27 mouse cellular contexts compared by ENCODE assay signal in the genomic region with DNA sequence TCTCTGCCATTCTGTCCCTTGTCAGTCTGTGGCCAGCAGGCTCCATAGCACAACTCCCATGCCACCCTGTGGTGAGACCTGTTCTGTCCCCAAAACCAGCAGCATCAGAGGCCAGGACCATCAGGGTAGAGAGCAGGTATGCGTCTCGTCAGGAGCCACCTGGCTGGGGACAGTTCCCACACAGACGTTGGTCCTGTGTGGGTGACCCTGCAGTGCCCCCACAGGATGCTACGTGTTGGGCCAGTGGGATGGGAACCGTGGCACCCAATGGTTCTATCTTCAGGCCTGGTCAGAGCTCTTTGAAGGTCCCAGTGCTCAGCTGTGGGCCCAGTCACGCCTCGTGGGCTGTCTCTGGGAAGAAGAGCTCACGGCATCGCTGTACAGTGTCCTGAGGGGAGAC. TPM values are rescaled to one million over a fixed set of nuclear protein-coding genes. Genes with fewer than 3 reads are reported as not detected.
DNase-seq lines count a peak whose midpoint lies in the region; ATAC-seq and TF ChIP-seq lines count a peak whose summit lies in the region.
"Had no signal": no experiment of that assay in that cellular context is flagged by ENCODE, and none has a peak within 500 bp of the region (broad histone marks: within the 10 kb centered on the region; RNA-seq: fewer than 3 reads in every experiment).

No protein-coding gene starts in this region.

- H3K27ac ChIP-seq in forebrain, embryonic 11.5 days (ENCODE audit: low read depth, low read length) = no peak overlapping the region
- no peak overlapping the region for H3K27ac ChIP-seq in forebrain, embryonic 15.5 days (replicated peaks)
- H3K27ac ChIP-seq in hindbrain, embryonic 16.5 days (ENCODE audit: low read depth, low read length) = no peak overlapping the region
- H3K27ac ChIP-seq in hindbrain, embryonic 11.5 days (ENCODE audit: low read depth, low read length) = no peak overlapping the region
- H3K27ac ChIP-seq in layer of hippocampus, adult 2 months = no peak overlapping the region
- no peak overlapping the region for H3K27ac ChIP-seq in midbrain, postnatal 0 days (ENCODE audit: low read depth, low read length)
- H3K27ac ChIP-seq in midbrain, embryonic 15.5 days = no peak overlapping the region
- H3K27ac ChIP-seq: embryonic facial prominence, embryonic 12.5 days; forebrain, embryonic 12.5 days; heart, adult 2 months; hindbrain, embryonic 12.5 days had no signal

- no peak overlapping the region for H3K9ac ChIP-seq in forebrain, embryonic 11.5 days (ENCODE audit: low read length)
- H3K9ac ChIP-seq in forebrain, embryonic 15.5 days (replicated peaks) = no peak overlapping the region
- H3K9ac ChIP-seq in hindbrain, embryonic 16.5 days (ENCODE audit: low read depth, low read length) = no peak overlapping the region
- no peak overlapping the region for H3K9ac ChIP-seq in hindbrain, embryonic 11.5 days (ENCODE audit: low read depth, low read length)
- H3K9ac ChIP-seq in midbrain, postnatal 0 days (replicated peaks; ENCODE audit: low read length, poor library complexity, severe bottlenecking) = no peak overlapping the region
- H3K9ac ChIP-seq in midbrain, embryonic 15.5 days = no peak overlapping the region
- H3K9ac ChIP-seq: embryonic facial prominence, embryonic 12.5 days; forebrain, embryonic 12.5 days; forebrain, postnatal 0 days; heart, embryonic 12.5 days; hindbrain, embryonic 12.5 days had no signal

- H3K4me2 ChIP-seq in forebrain, embryonic 11.5 days (ENCODE audit: low read depth, low read length, severe bottlenecking) = no peak overlapping the region
- H3K4me2 ChIP-seq in forebrain, embryonic 15.5 days (replicated peaks) = no peak overlapping the region
- no peak overlapping the region for H3K4me2 ChIP-seq in hindbrain, embryonic 16.5 days (ENCODE audit: low read length)
- no peak overlapping the region for H3K4me2 ChIP-seq in hindbrain, embryonic 11.5 days (replicated peaks; ENCODE audit: low read depth, low read length)
- H3K4me2 ChIP-seq in midbrain, postnatal 0 days (ENCODE audit: low read depth, low read length, poor library complexity, severe bottlenecking) = no peak overlapping the region
- no peak overlapping the region for H3K4me2 ChIP-seq in midbrain, embryonic 15.5 days
- H3K4me2 ChIP-seq: embryonic facial prominence, embryonic 12.5 days; forebrain, embryonic 12.5 days; heart, embryonic 12.5 days; hindbrain, embryonic 12.5 days had no signal

- no peak overlapping the region for H3K4me3 ChIP-seq in forebrain, embryonic 11.5 days (ENCODE audit: low read depth, low read length)
- no peak overlapping the region for H3K4me3 ChIP-seq in forebrain, embryonic 15.5 days
- H3K4me3 ChIP-seq in hindbrain, embryonic 16.5 days (ENCODE audit: low read length) = no peak overlapping the region
- no peak overlapping the region for H3K4me3 ChIP-seq in hindbrain, embryonic 11.5 days (ENCODE audit: low read depth, low read length)
- H3K4me3 ChIP-seq in layer of hippocampus, adult 2 months = no peak overlapping the region
- no peak overlapping the region for H3K4me3 ChIP-seq in midbrain, postnatal 0 days (ENCODE audit: low read depth, low read length)
- H3K4me3 ChIP-seq in midbrain, embryonic 15.5 days = no peak overlapping the region
- H3K4me3 ChIP-seq: embryonic facial prominence, embryonic 12.5 days; forebrain, embryonic 12.5 days; heart, adult 2 months; heart, embryonic 12.5 days; hindbrain, embryonic 12.5 days had no signal

- WGBS in forebrain, embryonic 11.5 days = 92% methylated on average over 9 of the region's 9 CpGs
- WGBS in forebrain, embryonic 15.5 days = 88% methylated on average over 9 of the region's 9 CpGs
- 90% methylated on average over 9 of the region's 9 CpGs for WGBS in hindbrain, embryonic 16.5 days
- WGBS in hindbrain, embryonic 11.5 days = 92% methylated on average over 9 of the region's 9 CpGs
- WGBS in midbrain, postnatal 0 days = 92% methylated on average over 8 of the region's 9 CpGs
- WGBS in midbrain, embryonic 15.5 days = 92% methylated on average over 9 of the region's 9 CpGs

- no peaks in the 10 kb centered on the region for H3K9me3 ChIP-seq in forebrain, embryonic 11.5 days (ENCODE audit: control insufficient read depth, low read length)
- H3K9me3 ChIP-seq in forebrain, embryonic 15.5 days = no peaks in the 10 kb centered on the region
- H3K9me3 ChIP-seq in hindbrain, embryonic 16.5 days (ENCODE audit: control insufficient read depth, low read length) = no peaks in the 10 kb centered on the region
- no peaks in the 10 kb centered on the region for H3K9me3 ChIP-seq in hindbrain, embryonic 11.5 days (ENCODE audit: control insufficient read depth, low read length)
- H3K9me3 ChIP-seq in midbrain, postnatal 0 days (ENCODE audit: low read length) = no peaks in the 10 kb centered on the region
- H3K9me3 ChIP-seq in midbrain, embryonic 15.5 days = no peaks in the 10 kb centered on the region
- H3K9me3 ChIP-seq: embryonic facial prominence, embryonic 12.5 days; forebrain, embryonic 12.5 days; hindbrain, embryonic 12.5 days had no signal

- no peaks in the 10 kb centered on the region for H3K27me3 ChIP-seq in forebrain, embryonic 11.5 days (ENCODE audit: control insufficient read depth, insufficient read depth, low read length)
- H3K27me3 ChIP-seq in forebrain, embryonic 15.5 days = no peaks in the 10 kb centered on the region
- no peaks in the 10 kb centered on the region for H3K27me3 ChIP-seq in hindbrain, embryonic 16.5 days (replicated peaks; ENCODE audit: control insufficient read depth, insufficient read depth, low read length)
- no peaks in the 10 kb centered on the region for H3K27me3 ChIP-seq in hindbrain, embryonic 11.5 days (ENCODE audit: control insufficient read depth, insufficient read depth, low read length)
- H3K27me3 ChIP-seq in midbrain, postnatal 0 days (ENCODE audit: insufficient read depth, low read length) = no peaks in the 10 kb centered on the region
- no peaks in the 10 kb centered on the region for H3K27me3 ChIP-seq in midbrain, embryonic 15.5 days (replicated peaks)
- H3K27me3 ChIP-seq: CH12.LX; embryonic facial prominence, embryonic 12.5 days; forebrain, embryonic 12.5 days; heart, embryonic 12.5 days; hindbrain, embryonic 12.5 days; Patski had no signal

- ATAC-seq in forebrain, embryonic 11.5 days (replicated peaks; ENCODE audit: low FRiP score) = no peak
- no peak for ATAC-seq in forebrain, embryonic 15.5 days (replicated peaks)
- ATAC-seq in hindbrain, embryonic 16.5 days = peak; percentile 31; the same call in 1 of the 2 replicates
- ATAC-seq in hindbrain, embryonic 11.5 days (ENCODE audit: low FRiP score) = no peak
- ATAC-seq in midbrain, postnatal 0 days (ENCODE audit: low FRiP score) = 0 out of 2 replicates have a peak, but pooled peaks have one; percentile 26
- ATAC-seq in midbrain, embryonic 15.5 days (replicated peaks) = no peak
- ATAC-seq: activated CD4-positive, CD25-positive, alpha-beta regulatory T cell, adult 4 months; forebrain, postnatal 0 days; Patski had no signal

- no peaks in the 10 kb centered on the region; the same call in 1 of the 2 replicates for H3K36me3 ChIP-seq in forebrain, embryonic 11.5 days (ENCODE audit: control insufficient read depth, insufficient read depth, low read length)
- peaks cover 48% of the 10 kb centered on the region for H3K36me3 ChIP-seq in forebrain, embryonic 15.5 days
- H3K36me3 ChIP-seq in hindbrain, embryonic 16.5 days (ENCODE audit: control insufficient read depth, insufficient read depth, low read length) = peaks cover 30% of the 10 kb centered on the region
- 0 out of 2 replicates have a peak, but pooled peaks cover 2% of the 10 kb centered on the region for H3K36me3 ChIP-seq in hindbrain, embryonic 11.5 days (ENCODE audit: control insufficient read depth, insufficient read depth, low read length)
- H3K36me3 ChIP-seq in midbrain, postnatal 0 days (ENCODE audit: insufficient read depth, low read length) = peaks cover 74% of the 10 kb centered on the region
- H3K36me3 ChIP-seq in midbrain, embryonic 15.5 days (replicated peaks) = peaks cover 42% of the 10 kb centered on the region

- 0 out of 2 replicates have a peak, but pooled peaks have one; percentile 10 for TF ChIP-seq CTCF in layer of hippocampus, adult 2 months (conservative IDR thresholded peaks at IDR 0.05)
- TF ChIP-seq CTCF in midbrain, postnatal 0 days (IDR thresholded peaks at IDR 0.05) = 0 out of 2 replicates have a peak, but pooled peaks have one; percentile 11

- H3K4me1 ChIP-seq in forebrain, embryonic 11.5 days (replicated peaks; ENCODE audit: control insufficient read depth, insufficient read depth, low read length) = no peaks in the 10 kb centered on the region
- H3K4me1 ChIP-seq in forebrain, embryonic 15.5 days = no peaks in the 10 kb centered on the region
- no peaks in the 10 kb centered on the region for H3K4me1 ChIP-seq in hindbrain, embryonic 16.5 days (ENCODE audit: control insufficient read depth, insufficient read depth, low read depth, low read length)
- H3K4me1 ChIP-seq in hindbrain, embryonic 11.5 days (replicated peaks; ENCODE audit: control insufficient read depth, insufficient read depth, low read length) = no peaks in the 10 kb centered on the region
- no peaks in the 10 kb centered on the region for H3K4me1 ChIP-seq in midbrain, postnatal 0 days (ENCODE audit: insufficient read depth, low read length)
- no peaks in the 10 kb centered on the region for H3K4me1 ChIP-seq in midbrain, embryonic 15.5 days
- H3K4me1 ChIP-seq: embryonic facial prominence, embryonic 12.5 days; forebrain, embryonic 12.5 days; hindbrain, embryonic 12.5 days had no signal

- peak; percentile 42 for DNase-seq in forebrain, embryonic 11.5 days (ENCODE audit: low spot score)
- DNase-seq in hindbrain, embryonic 11.5 days (ENCODE audit: low spot score) = no peak
- DNase-seq in layer of hippocampus, adult 2 months (ENCODE audit: low spot score in 2 of 2) = no peak
- no peak for DNase-seq in layer of hippocampus, adult 11-12 months (ENCODE audit: low spot score)
- DNase-seq in midbrain, postnatal 0 days (ENCODE audit: low spot score) = no peak
- DNase-seq: adrenal gland, postnatal 14 days; cerebellum, postnatal 14 days; forebrain, postnatal 0 days; gastrocnemius, postnatal 36 days; heart, adult 2 months; kidney, adult 11 months had no signal

RNA-seq across cellular contexts. Expression of gene Pmm1, which starts 9.6 kb away (rescaled TPM):
- 35.1 and 36.9 TPM in 2 replicates for polyA plus RNA-seq in forebrain, embryonic 11.5 days (2014; fragmentation: Nextera tagmentation; extraction: Ambion mirVana)
- 82.5 and 84.5 TPM in 2 replicates for polyA plus RNA-seq in forebrain, embryonic 15.5 days (2015; fragmentation: Nextera tagmentation; extraction: Ambion mirVana)
- 122 and 142 TPM in 2 replicates for polyA plus RNA-seq in hindbrain, embryonic 16.5 days (2015; fragmentation: Nextera tagmentation; extraction: Ambion mirVana)
- polyA plus RNA-seq in hindbrain, embryonic 11.5 days (2014; fragmentation: Nextera tagmentation; extraction: Ambion mirVana) = 31.1 and 33.7 TPM in 2 replicates
- 100 to 1,000 TPM; 214 to 224 TPM for total RNA-seq in layer of hippocampus, adult 2 months (2021)
- total RNA-seq in midbrain, postnatal 0 days (2014; rRNA removed) = 157 and 172 TPM in 2 replicates
- polyA plus RNA-seq in midbrain, postnatal 0 days (2015; fragmentation: Nextera tagmentation; extraction: Ambion mirVana) = 122 and 134 TPM in 2 replicates
- polyA plus RNA-seq in midbrain, embryonic 15.5 days (2015; fragmentation: Nextera tagmentation; extraction: Ambion mirVana) = 84.3 and 89.9 TPM in 2 replicates

RNA-seq across cellular contexts. Expression of gene Csdc2, which starts 14.6 kb away (rescaled TPM):
- 16.6 and 20.1 TPM in 2 replicates for polyA plus RNA-seq in forebrain, embryonic 11.5 days (2014; fragmentation: Nextera tagmentation; extraction: Ambion mirVana)
- 130 and 133 TPM in 2 replicates for polyA plus RNA-seq in forebrain, embryonic 15.5 days (2015; fragmentation: Nextera tagmentation; extraction: Ambion mirVana)
- 287 and 292 TPM in 2 replicates for polyA plus RNA-seq in hindbrain, embryonic 16.5 days (2015; fragmentation: Nextera tagmentation; extraction: Ambion mirVana)
- 25.2 and 25.7 TPM in 2 replicates for polyA plus RNA-seq in hindbrain, embryonic 11.5 days (2014; fragmentation: Nextera tagmentation; extraction: Ambion mirVana)
- total RNA-seq in layer of hippocampus, adult 2 months (2021) = 10 to 100 TPM; 75.2 to 81.8 TPM
- total RNA-seq in midbrain, postnatal 0 days (2014; rRNA removed) = 172 and 196 TPM in 2 replicates
- 323 and 327 TPM in 2 replicates for polyA plus RNA-seq in midbrain, postnatal 0 days (2015; fragmentation: Nextera tagmentation; extraction: Ambion mirVana)
- polyA plus RNA-seq in midbrain, embryonic 15.5 days (2015; fragmentation: Nextera tagmentation; extraction: Ambion mirVana) = 248 and 250 TPM in 2 replicates
- polyA plus RNA-seq: activated CD4-positive, CD25-positive, alpha-beta regulatory T cell, adult 4 months had no signal

RNA-seq across cellular contexts. Expression of gene Polr3h, which starts 25.1 kb away (rescaled TPM):
- polyA plus RNA-seq in forebrain, embryonic 11.5 days (2014; fragmentation: Nextera tagmentation; extraction: Ambion mirVana) = 65.1 and 80.5 TPM in 2 replicates
- 89.8 and 91.2 TPM in 2 replicates for polyA plus RNA-seq in forebrain, embryonic 15.5 days (2015; fragmentation: Nextera tagmentation; extraction: Ambion mirVana)
- polyA plus RNA-seq in hindbrain, embryonic 16.5 days (2015; fragmentation: Nextera tagmentation; extraction: Ambion mirVana) = 88.2 and 105 TPM in 2 replicates
- polyA plus RNA-seq in hindbrain, embryonic 11.5 days (2014; fragmentation: Nextera tagmentation; extraction: Ambion mirVana) = 66.2 and 67.1 TPM in 2 replicates
- total RNA-seq in layer of hippocampus, adult 2 months (2021) = 10 to 100 TPM; 44.8 to 51.4 TPM
- total RNA-seq in midbrain, postnatal 0 days (2014; rRNA removed) = 46.5 and 49.5 TPM in 2 replicates
- 77.0 and 80.3 TPM in 2 replicates for polyA plus RNA-seq in midbrain, postnatal 0 days (2015; fragmentation: Nextera tagmentation; extraction: Ambion mirVana)
- 81.5 and 83.1 TPM in 2 replicates for polyA plus RNA-seq in midbrain, embryonic 15.5 days (2015; fragmentation: Nextera tagmentation; extraction: Ambion mirVana)

RNA-seq across cellular contexts. Expression of gene 1700029P11Rik, which starts 29.2 kb away (rescaled TPM):
- polyA plus RNA-seq in forebrain, embryonic 11.5 days (2014; fragmentation: Nextera tagmentation; extraction: Ambion mirVana) = not detected in 2 replicates
- polyA plus RNA-seq in forebrain, embryonic 15.5 days (2015; fragmentation: Nextera tagmentation; extraction: Ambion mirVana) = not detected in 2 replicates
- not detected in 2 replicates for polyA plus RNA-seq in hindbrain, embryonic 16.5 days (2015; fragmentation: Nextera tagmentation; extraction: Ambion mirVana)
- polyA plus RNA-seq in hindbrain, embryonic 11.5 days (2014; fragmentation: Nextera tagmentation; extraction: Ambion mirVana) = not detected in 2 replicates
- not detected for total RNA-seq in layer of hippocampus, adult 2 months (2021)
- not detected in 2 replicates for total RNA-seq in midbrain, postnatal 0 days (2014; rRNA removed)
- not detected in 2 replicates for polyA plus RNA-seq in midbrain, postnatal 0 days (2015; fragmentation: Nextera tagmentation; extraction: Ambion mirVana)
- polyA plus RNA-seq in midbrain, embryonic 15.5 days (2015; fragmentation: Nextera tagmentation; extraction: Ambion mirVana) = not detected in 2 replicates
- total RNA-seq: adrenal gland, adult 18-20 months; adrenal gland, postnatal 14 days; CH12.LX; forebrain, postnatal 0 days; gastrocnemius, adult 18-20 months; gastrocnemius, postnatal 36 days; heart, adult 2 months; heart, postnatal 25 days had no signal
- polyA plus RNA-seq: activated CD4-positive, CD25-positive, alpha-beta regulatory T cell, adult 4 months; cerebellum, adult 2 months; cortical plate, adult 2 months; embryonic facial prominence, embryonic 12.5 days; forebrain, embryonic 12.5 days; forebrain, postnatal 0 days; heart, adult 2 months; heart, embryonic 12.5 days; heart, embryonic 16.5 days; hindbrain, embryonic 12.5 days; Patski had no signal

RNA-seq across cellular contexts. Expression of gene Xrcc6, which starts 36.5 kb away (rescaled TPM):
- 72.9 and 80.6 TPM in 2 replicates for polyA plus RNA-seq in forebrain, embryonic 11.5 days (2014; fragmentation: Nextera tagmentation; extraction: Ambion mirVana)
- polyA plus RNA-seq in forebrain, embryonic 15.5 days (2015; fragmentation: Nextera tagmentation; extraction: Ambion mirVana) = 58.9 and 59.5 TPM in 2 replicates
- 44.4 and 48.9 TPM in 2 replicates for polyA plus RNA-seq in hindbrain, embryonic 16.5 days (2015; fragmentation: Nextera tagmentation; extraction: Ambion mirVana)
- 62.4 and 66.6 TPM in 2 replicates for polyA plus RNA-seq in hindbrain, embryonic 11.5 days (2014; fragmentation: Nextera tagmentation; extraction: Ambion mirVana)
- 10 to 100 TPM; 20.6 to 26.3 TPM for total RNA-seq in layer of hippocampus, adult 2 months (2021)
- total RNA-seq in midbrain, postnatal 0 days (2014; rRNA removed) = 25.6 and 28.3 TPM in 2 replicates
- 23.2 and 28.2 TPM in 2 replicates for polyA plus RNA-seq in midbrain, postnatal 0 days (2015; fragmentation: Nextera tagmentation; extraction: Ambion mirVana)
- polyA plus RNA-seq in midbrain, embryonic 15.5 days (2015; fragmentation: Nextera tagmentation; extraction: Ambion mirVana) = 43.1 and 46.7 TPM in 2 replicates

Comparison
In these comparisons a context has a peak if more than half of its experiments do, and no peak if none do; other contexts are left out.
1. ATAC-seq: peak in hindbrain, embryonic 16.5 days (single experiment) and midbrain, postnatal 0 days (single experiment); none in forebrain, embryonic 11.5 days (single experiment), forebrain, embryonic 15.5 days (single experiment), hindbrain, embryonic 11.5 days (single experiment) and midbrain, embryonic 15.5 days (single experiment).